Mouse (Mus musculus) gastrocnemius, postnatal 25 days (tissue): ENCODE data around the gene Clstn1. TPM values are rescaled to one million over a fixed set of nuclear protein-coding genes. Genes with fewer than 3 reads are reported as not detected.
"Not testable (repeated sequence)": the region's sequence is repeated elsewhere in the genome, so short reads cannot be mapped to it uniquely, and the experiment has no call there.

Source experiments
- DNase-seq: peaks from one replicate; pipeline ENCODE4 v3.0.0; 2022
- total RNA-seq, 2 experiments: library from RNA; stranded (reverse); gene quantifications; 1 replicate in 1 of 2; 2 replicates in 1 of 2; pipeline ENCODE4 v1.2.3; 2021

Clstn1 gene
- total RNA-seq, 2 experiments from 2014 or later: 29.0 to 29.1 TPM

DNA sequence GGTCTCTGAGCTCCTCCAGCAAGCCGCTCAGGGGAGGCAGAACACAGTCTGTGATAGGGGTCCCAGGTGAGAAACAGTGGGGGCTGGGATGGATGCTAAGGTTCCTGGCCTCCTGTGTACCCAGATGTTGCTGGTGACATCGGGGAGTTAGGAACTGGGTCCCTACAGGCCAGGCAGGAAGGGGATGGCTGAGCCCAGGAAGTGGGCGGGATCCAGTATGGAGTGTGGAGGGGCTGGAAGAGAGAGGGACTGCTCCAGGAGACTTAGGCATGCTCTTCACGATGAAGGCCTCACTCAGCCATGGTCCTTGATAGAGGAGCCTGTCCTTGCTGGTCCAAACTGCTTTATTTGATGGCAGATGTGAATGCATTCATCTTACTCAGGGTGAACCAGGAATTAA is 13.9 kb downstream of the Clstn1 start:
- DNase-seq: no peak

DNA sequence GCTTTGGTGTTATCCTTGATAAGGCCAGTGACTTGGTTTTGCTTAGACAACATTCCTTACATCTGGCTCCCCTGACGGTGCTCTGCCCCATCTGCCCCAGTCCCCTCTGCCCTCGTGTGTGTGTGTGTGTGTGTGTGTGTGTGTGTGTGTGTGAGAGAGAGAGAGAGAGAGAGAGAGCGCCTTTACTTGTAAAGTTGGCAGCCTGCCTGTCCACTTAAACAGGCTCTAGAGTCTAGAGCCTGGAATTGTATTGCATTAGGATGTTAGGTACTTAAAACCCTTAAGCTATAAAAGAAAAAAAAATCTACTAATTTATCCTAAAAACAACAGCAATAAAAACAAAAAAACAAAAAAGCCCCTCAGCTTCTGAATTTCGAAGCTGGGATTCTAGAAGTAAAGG is 15.2 kb downstream of the Clstn1 start:
- no peak for DNase-seq

DNA sequence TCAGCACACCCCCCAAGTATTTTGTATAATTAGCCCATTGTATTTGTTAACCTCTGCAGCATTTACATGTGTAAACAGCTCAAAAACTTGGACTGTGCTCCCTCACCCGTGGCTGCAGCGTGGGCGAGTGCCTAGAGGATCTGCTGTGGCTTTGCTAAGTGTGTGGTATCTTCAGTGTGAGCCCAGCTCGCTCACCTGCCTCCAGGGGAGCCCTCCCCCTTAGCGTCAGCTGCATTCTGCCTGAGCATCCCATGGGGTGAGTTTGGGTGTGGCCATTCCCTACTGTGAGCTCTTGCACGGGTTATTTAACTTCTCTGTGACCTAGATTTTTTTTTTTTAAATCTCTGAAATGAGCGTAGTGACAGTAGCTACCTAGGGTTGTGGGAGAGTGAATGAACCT is 16.0 kb downstream of the Clstn1 start:
- DNase-seq: no peak

DNA sequence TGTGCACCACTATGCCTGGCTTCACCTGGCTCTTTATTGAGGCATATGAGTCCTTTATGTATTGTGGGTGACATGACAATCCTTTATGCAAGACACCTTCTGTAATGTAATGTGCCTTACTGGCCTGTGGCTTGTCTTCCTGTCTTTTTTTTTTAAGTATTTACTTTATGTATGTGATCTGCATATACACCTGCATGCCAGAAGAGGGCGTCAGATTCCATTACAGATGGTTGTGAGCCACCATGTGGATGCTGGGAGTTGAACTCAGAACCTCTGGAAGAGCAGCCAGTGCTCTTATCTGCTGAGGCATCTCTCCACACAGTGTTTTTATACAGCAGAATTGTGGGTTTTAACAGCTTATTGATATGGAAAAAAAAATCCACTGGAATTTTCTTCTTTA is 17.6 kb downstream of the Clstn1 start:
- DNase-seq: no peak

DNA sequence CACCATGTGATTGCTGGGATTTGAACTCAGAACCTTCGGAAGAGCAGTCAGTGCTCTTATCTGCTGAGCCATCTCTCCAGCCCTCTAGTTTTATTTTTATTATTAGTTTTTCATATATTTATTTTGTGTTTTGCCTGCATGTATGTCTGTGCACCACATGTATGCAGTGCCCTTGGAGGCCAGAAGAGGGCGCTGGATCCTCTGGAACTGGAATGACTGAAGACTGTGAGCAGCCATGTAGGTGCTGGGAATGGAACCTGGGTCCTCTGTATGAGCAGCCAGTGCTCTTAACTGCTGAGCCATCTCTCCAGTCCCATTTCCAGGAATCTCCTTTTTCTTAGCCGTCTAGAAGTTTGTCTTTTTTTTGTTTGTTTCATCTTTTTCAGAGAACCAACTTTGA is 18.2 kb downstream of the Clstn1 start:
- DNase-seq: no peak

DNA sequence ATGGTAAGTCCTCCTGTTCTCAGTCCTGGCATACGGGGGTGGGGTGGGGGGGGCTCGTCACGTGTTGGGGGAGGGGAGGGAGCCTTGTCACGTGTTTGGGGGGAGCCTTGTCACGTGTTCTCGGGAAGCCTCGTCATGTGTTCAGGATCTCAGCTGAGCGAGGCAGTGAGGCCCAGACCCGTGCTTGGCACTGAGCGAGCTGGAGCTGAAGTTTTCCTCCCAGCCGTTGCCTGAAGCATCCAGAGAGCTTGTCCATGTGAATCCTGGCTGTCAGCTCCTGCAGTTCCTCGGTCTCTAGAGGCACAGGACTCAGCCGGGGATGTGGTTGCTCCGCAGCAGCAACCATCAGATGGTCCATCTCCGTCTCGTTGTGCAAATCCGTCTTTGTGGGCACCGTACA is 19.8 kb downstream of the Clstn1 start:
- DNase-seq: no peak

DNA sequence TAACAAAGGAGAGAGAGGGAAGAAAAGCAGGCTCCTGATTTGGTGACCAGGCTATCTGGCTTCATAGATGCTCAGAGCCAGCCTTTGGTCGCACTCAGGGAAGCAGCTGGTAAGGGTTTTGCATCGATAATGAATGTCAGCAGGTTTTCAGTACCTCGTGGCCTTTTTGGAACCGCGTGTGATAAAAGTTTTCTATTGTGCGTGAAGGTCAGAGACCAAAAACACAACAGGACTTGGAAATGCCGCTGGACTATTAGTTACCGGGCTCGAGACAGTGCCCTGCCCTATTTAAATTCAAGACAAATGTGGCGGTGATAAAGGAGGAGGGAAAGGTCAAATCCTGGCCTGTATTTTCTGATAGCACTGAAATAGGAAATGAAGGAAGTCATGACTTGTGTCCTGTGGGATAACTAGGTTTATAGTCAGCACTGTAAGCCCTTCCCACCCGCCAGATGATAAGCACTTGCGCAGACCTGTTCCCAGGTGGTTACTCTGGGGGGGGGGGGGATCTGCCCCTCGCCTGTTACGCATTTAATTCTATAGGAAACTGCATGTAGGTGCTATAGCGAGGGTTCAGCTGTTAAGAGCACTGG is 20.6 kb downstream of the Clstn1 start:
- DNase-seq: no peak

DNA sequence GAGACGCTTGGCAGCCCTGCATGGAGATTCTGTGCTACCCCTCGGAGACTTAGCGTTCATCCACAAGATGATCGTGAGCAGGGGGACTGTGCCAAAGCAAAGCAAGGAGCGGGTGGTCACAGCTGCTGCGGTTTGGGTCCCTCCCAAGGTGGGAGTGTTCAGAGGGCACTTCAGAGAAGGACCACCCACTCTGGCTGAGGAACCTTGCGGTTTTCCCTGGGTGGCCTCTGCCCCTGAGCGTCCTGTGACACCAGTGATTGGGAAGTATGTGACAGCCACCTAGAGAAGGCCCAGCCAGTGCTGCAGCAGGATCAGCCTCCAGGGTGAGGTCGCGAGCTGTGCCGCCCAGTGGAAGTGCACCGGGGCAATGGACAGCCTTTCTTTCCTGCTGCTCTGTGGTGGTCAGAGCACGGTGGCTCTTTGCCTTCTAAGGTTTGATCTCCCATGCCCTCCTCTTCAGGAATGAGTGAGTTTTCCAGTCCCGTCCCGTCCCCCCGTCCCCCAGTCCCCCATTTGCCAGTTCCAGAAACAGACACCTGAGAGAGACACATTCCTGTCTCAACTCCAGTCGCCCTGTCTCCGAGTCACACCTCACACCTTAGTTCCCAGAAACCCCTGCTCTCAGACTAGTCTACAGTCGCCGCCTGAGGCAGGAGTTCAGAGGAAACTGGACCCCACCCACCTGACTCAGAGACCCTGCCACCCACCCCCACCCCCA is 21.5 kb downstream of the Clstn1 start:
- no peak for DNase-seq

DNA sequence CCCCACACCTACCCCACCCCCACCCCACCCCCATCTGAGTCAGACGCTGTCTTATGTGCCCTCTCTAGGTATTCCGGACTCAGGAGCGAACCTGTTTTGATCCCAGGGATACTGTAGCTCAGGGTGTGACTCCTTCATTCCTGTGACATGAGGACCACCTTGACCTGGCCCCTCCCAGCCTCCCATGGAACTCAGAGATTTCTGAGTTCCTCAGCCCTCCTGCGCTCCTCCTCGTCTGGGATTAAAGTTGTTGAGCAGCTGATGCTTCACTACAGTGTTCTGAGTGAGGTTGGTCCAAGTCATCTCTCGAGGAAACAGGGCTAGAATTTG is 22.0 kb downstream of the Clstn1 start:
- no peak for DNase-seq

DNA sequence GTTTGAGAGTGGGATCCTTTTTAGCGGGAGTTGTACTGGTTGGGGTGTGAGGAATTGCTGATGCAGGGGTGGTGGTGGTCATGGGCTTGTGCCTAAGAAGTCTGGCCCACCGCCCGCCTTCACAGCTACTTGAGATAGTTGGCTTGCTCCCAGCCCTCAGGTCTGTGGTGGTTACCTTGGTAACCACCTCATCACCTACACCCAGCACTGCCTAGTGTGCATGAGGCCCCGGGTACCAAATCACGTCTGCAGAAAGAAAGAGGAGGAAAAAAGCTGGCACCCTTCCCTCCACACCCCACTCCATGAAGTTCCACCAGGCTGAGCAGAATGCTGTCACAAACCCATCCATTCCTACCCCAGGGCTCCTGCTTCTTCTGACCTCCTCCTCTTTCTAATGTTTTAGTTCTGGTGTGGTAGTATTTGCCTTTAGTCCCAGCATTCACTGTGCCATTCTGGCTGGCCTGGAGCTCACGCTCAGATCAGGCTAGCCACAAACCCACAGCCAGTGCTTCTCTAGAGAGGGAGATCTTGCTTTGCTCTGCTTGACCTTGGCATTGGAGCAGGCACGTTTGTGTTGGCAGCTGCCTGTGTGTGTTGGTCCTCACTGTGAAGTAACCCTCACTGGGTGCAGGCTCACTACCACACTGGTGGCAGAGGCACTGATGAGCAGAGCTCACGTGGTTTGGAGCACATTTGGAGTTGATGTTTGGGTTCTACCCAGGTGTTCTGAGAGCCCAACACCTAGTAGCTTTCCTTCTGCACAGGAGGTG is 23.2 kb downstream of the Clstn1 start:
- DNase-seq: no peak

DNA sequence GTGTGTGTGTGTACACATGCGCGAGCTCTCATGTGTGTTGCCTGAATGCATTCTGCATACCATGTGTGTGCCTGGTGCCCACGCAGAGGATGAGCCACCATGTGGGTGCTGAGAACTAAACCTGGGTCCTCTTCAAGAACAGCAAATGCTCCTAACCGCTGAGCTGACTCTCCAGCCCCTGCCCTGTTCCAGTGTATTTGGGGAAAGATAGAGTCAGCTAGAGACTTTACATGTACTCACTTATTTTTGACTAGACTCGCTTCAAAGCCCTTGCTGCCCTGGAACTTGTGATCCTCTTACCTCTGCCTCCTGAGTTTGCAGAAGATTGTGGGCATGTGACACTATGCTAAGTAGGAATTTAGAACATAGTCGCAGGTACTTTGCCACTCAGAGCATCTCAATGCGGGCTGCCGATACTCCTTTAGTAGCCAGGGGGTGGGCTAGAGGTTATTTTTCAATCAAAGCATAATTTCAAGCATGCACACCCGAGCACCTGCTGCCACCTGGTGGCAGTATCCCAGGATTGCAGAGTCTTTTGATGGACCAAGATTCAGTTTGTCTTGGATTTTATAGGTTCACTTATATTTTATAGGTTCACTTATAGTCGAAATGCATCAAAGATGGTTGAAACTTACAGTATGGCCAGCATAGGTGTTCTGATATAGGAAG is 25.2 kb downstream of the Clstn1 start:
- DNase-seq: no peak

DNA sequence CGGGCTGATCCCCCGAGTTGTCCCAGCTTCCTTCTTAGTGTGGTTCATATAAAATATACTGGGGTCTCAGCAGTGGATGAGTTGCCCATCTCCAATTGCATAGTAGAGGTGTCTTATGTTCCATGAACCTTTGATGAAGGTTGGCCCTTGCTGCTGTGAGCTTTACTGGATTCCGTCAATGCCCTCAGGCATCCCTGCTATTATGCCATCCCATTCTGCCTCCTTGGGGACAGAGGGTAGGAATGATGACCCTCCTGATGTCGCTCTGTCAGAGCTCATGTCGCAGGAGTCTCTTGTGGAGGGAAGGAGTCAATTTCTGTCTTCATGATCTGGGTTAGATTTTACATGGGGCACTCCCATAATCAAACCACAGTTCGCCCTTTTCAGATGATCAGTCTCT is 27.2 kb downstream of the Clstn1 start:
- not testable (repeated sequence) for DNase-seq

DNA sequence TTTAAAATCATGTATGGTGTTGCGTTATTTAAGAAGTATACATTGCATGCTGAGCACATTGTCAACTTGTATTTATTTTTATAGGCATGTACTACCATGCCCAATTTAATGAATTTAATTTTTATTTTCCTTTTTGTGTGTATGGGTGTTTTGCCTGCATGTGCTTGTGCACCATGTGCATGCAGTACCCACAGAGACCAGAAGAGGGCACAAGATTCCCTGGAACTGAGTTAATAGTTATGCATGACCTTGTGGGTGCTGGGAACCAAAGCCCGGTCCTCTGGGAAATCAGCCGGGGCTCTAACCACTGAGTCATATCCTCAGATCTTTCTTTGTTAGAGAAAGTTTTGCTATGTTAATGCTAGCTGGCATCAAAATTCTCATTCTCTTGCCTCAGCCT is 28.6 kb downstream of the Clstn1 start:
- DNase-seq: no peak

DNA sequence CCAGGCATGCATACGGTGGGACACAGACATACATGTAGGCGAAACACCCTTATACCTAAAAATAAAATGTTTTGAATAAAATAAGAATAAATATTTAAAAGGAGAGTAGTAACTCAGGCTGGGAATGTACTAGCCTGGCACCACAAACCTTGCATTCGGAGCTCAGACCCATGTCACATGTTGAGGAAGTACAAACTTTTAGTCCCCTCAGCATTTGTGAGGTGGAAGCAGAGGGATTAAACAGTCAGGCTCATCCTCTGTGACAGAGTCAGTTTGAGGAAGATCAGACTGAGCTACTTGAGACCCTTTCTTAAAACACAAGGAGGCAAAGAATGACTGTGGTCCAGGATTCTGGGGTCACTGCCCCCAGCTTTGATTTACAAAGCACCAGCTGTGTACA is 30.7 kb downstream of the Clstn1 start:
- DNase-seq: not testable (repeated sequence)

DNA sequence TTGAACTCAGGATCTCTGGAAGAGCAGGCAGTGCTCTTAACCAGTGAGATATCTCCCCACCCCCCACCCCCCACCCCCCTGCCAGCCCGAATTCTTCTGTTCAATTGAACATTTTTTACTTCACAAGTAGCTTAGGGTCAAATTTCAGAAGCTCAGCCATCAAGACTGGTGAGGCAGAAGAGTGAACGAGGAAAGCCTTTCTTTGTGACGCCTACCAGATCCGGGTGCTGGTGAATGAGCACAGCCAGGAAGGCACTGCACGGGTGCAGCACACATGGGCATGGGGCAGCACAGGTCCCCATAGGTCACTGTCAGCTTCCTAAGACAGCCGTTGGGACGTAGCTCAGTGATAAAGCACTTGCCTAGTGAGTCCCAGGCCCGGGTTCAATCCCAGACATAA is 33.7 kb downstream of the Clstn1 start:
- no peak for DNase-seq

DNA sequence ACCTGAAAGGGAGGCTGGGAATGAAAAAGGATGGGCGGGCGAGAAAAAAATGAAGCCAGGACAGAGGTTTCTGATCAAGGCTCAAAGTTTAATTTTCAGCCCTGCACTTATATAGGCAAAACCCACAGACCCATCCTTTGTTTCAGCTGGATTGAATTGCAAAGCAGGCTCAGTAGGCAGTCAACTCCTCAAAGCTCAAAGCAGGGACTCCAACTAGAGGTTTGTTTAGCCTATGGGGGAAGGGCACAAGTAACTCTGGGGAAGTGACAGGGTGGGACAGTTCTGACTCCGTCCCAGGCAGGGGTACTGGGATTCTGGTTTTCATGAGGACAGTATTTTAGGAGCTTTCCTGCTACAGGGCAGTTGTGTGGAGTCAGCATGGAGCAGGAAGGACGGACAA is 35.0 kb downstream of the Clstn1 start:
- no peak for DNase-seq

DNA sequence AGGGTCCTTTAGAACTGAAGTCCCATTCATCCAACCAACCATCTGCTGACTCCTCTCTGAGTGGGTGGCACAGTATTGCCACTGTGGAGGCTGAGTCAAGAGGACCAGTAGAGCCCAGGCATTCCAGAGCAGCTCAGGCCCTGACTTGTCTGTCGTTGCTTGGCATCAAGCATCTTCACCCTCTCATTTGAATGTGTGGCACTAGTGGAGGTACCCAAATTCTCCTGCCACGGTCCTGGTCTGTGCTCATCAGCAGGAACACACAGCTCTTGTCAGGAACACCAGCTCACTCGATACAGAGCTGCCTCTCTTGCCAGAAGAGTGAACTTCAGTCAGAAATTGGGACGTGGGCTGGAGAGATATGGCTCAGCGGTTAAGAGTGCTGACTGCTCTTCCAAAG is 37.4 kb downstream of the Clstn1 start:
- no peak for DNase-seq

DNA sequence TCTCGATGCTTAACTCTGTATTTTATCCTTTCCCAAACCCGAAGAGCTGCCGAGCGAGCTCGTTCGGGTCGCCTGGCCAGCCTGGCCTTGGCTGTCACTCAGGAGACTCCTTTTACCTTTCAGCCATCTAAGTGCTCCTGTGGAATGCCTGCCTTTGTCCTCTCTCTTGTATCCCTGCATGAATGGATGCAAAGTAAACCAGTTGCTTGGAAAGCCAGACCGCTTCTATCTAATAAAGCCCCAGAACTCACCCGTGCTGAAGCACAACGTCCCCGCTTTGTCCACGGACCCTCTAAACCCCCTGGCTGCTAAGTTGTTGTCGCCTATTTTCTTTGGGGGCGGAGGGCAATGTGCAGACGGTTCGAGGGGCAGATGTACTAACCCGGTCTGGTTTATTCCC is 40.5 kb downstream of the Clstn1 start:
- DNase-seq: no peak

DNA sequence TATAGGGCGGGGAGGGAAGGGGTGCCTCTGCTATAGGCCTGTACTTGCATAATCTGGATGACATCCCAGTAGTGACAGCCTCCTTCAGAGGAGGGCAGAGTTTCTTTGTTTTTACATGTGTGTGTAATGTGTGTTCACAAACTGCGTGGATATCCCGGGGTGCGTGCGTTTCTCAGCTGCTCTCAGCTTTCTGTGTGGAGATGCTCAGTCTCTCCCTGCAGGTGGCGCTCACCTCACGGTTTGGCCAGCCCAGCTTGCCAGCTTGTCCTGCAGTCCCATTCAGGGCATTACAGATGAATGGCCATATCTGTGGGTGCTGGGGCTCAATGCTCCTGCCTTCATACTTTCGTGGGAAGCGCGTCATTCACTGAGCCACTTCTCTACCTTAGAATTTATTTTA is 42.1 kb downstream of the Clstn1 start:
- peak; percentile 38 for DNase-seq

DNA sequence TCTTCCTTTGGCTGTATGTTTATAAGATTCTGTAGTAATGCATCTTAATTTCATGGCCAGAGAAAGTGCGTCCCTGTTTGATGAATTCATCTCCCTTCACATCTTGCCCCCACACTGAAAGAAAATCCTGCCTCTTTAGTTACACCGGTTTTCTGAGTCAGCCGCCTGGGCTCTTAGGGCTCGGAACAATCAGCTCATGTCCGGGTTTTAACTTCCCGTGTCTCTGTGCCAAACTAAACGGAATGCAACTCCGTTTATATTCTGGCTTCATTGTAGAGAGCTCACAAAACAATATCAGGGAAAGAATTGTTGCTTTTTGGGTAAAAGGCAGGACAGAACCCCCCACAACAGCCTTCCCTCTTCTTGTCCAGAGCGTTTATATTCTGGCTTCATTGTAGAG is 42.5 kb downstream of the Clstn1 start:
- DNase-seq: no peak

DNA sequence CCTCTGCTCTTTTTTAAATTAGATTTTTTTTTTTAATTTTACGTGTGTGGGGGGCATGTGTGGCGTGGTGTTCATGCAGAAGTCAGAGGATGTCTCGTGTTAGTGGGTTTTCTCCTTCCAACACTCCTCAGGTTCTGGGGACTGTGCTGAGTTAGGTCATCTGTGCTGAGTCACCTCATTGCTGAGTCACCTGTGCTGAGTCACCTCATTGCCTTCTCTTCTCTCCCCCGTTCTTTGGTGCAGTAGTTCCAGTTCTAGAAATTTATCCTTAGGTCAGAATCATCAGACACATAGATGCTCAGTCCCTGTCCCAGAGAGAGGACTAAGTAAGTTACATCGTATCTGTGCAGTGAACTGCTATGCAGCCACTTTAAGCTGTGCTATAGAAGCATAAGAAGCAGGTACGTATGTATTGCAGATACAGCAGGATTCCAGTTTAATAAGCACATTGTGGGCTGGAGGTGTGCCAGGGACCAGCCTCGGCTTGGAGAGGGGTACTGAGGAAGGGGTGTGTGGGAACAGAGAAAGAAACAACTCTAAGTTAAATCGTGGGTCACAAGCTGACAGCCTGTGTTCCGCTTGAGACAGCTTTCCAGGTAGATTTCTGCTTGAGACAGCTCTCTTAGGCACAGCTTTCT is 46.5 kb downstream of the Clstn1 start:
- no peak for DNase-seq

DNA sequence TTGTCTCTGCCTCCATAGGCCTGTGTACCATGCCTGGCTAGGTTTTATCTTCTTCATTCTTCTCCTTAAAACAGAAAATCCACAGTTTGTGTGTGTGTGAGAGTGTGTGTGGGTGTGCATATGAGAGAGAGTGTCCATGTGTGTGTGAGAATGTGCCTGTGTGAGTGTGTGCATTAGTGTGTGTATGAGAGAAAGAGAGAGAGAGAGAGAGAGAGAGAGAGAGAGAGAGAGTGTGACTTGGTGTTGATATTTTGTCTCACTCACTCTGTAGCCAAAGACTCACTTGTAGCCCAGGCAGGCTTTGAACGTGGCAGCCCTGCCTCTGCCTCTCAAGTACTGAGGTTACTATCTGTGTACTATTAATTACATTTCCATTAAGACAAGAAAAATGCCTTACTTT is 47.9 kb downstream of the Clstn1 start:
- DNase-seq: no peak

DNA sequence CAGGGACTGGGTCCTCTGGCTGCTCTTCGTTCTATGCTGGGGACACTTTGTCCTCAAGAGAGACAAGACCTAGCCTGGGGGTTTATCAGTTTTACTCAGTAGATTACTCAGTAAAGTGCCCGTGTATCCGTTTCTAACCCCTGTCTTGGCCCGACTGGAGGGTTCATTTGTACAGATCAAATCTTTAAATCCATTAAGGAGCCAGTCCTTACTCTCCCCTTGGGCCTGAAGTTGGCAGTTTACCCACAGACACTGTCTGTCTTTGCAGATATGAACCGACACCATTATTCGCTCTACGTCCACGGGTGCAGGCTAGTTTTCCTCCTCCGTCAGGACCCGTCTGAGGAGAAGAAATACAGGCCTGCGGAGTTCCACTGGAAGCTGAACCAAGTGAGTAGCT is 48.7 kb downstream of the Clstn1 start:
- DNase-seq: no peak
